Mouse (Mus musculus) v-Abl transformed pro-B cells (cell line): ENCODE measurements around the gene Zfp697.
"Not testable (repeated sequence)": the region's sequence is repeated elsewhere in the genome, so short reads cannot be mapped to it uniquely, and the experiment has no call there.

Source experiments
- in situ Hi-C, 2 experiments: fragments of 400-800 bp; cut with MboI; formaldehyde crosslinking; loops; one replicate each; pipeline ENCODE4 v1.15.1; 2025; ENCODE audit not compliant: unreplicated experiment in 2 of 2

Gene Zfp697

DNA sequence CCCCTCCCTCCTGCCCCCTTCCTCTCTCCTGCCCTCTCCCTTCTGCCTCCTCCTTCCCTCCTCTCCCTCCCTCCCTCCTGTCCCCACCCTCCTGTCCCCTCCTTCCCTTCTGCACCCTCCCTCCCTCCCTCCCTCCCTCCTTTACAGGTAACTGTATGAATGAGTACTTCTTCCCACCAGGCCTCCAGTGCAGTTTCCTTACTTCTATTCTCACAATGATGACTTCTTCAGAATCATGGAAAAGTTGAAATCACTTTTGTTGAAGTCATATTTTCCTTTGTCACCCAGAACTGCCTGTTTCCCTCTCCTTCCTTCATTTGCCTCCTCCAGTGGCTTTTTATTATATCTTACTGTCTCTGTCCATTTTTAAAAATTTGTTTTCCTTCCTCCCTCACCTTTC is 231.7 kb downstream of the Zfp697 start:
- in situ Hi-C loops = no loop called here

DNA sequence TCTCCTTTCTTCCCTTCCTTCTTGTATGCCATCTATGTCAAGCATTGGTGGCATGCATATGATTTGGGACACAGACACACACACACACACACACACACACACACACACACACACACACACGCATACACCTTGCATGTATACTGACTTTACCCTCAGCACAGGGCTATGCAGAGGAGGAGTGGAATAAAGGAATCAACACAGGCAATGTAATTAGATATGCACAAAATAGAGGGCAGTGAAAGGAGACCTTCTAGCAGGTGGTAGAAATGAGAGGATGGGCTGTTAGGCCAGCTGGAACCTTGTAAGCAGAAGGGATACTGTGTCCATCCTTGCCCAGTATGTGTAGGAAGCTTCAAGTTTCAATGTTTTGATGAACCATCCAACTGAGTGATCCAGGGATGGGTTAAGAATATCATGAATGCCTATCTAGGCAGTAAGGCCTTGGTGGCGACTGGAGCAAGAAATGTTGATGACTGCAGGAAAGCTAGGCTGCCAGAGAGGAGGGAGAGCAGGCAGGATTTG is 232.2 kb downstream of the Zfp697 start:
- in situ Hi-C loops = not testable (repeated sequence)

GRCm38 (mm10) chr3:98616244-98616643 is 234.0 kb downstream of the Zfp697 start:
- in situ Hi-C loops = not testable (repeated sequence)

DNA sequence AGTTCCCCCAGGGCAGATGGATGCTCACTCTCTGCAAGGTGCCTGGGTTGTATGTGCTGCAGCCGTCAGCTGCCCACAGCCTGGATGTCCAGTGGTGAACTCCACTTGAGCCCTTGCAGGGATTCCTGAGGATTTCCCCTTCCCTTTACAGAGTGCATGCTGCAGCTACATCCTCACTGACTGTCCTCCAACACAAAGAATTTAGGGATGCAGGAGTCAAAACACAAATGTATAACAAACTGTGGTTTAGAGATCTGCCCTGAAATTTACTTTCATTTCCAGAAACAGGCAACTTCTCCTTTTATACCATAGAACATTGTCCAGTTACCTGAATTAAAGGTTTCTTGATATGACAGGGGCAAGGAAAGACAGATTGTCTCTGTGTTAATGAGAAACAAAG is 234.5 kb downstream of the Zfp697 start:
- in situ Hi-C loops = not testable (repeated sequence)

DNA sequence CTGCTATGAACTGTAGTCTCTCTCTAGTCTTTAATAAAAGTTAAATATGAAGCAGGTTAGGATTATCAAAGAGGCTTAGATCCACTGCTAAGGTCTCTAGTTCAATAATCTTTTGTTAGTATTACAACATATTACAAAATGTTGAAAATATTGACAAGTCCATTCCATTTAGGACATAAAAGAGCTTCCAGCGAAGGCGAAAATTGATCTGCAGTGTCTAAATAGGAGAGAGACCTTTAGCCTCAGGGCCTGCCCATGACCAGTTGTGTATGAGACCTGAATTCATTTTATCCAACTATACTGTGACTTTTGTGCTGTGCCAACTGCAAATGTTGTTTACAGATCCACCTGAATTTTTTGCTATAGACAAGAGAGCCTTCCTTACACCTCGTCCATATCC is 247.4 kb downstream of the Zfp697 start:
- in situ Hi-C loops = no loop called here

GRCm38 (mm10) chr3:98630152-98630551 is 247.9 kb downstream of the Zfp697 start, which contains the start of gene Hsd3b5:
Gene Hsd3b5 (minus strand): TSS chr3:98630252.
- in situ Hi-C loops = no loop called here

DNA sequence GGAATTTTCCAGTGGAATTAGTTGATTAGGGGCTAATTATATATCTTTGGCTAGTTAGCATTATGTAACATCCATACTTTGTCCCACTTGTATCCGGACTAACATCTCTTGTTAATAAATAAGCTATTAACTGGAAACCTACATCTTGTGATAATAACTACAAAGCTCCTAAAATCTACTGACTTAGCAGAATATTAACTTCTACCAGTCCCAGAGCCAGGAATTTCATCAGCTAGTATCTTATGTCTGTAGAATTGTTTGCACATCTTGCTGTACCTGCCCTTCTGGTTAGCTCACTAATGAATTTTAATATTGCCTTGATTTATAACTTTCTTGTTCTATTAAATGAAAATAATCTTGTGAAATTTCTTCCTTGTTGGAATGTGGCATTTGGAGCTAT is 252.9 kb downstream of the Zfp697 start:
- in situ Hi-C loops = no loop called here

DNA sequence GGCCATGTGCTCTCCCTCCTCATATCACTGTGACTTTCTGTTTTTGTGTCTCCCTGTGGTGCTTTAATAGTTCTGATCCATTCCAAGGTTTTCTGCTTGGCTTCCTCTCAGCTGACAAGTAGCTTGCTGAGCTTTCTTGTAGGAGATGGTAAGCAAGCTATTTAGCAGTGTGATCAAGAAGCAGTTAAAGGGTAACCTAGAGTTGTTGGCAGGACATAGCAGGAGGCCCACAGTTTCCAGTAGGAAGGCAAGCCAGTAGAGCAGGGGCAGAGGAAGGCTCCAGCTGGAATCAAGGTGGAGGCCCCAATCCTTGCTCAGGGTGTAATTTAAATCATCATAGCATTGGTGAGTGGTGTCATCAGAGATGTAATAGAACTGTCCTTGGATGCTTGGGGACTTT is 298.5 kb downstream of the Zfp697 start:
- in situ Hi-C loops = no loop called here

- in situ Hi-C loops = no loop called here
These were observed 300.1 kb downstream of the Zfp697 start for GRCm38 (mm10) chr3:98682401-98682800.

DNA sequence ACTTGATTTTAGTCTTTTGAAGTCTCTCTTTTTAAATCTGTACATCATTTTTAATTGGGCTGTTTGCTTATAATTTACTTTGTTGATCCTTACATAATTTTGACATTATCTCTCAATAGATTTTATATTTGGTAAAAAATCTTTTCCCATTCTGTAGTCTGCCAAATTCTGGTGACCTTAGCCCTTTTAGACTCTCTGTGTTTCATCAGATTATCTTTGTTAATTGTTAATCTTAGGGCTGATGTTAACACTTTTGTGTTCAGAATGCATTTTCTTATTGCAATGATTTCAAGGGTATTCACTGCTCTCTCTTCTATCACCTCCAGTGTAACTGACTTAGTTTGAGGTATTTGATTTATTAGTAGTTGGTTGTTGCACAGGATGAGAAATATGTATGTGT is 338.5 kb downstream of the Zfp697 start:
- in situ Hi-C loops = no loop called here

DNA sequence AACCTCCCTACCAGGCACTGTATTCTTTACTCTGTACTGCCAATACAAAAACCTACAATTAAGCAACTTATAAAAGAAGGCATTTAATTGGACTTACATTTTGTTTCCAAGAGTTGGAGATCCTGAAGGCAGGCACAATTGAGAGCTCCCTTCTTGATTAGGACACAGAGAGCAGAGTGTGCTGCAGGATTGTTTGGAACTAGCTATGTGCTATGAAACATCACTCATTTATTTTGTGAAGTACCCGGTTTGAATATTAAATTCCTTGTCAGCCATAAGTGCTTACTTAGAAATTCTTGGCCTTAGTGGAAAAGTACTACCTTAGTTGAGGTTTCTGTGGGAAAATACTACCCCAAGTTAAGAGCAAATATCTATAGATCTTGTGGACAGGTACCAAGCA is 342.1 kb downstream of the Zfp697 start, which contains the start of gene Hsd3b2:
Gene Hsd3b2, minus strand, starts transcription at position 168 of the 400 bp plus-strand sequence.
- in situ Hi-C loops = no loop called here

- in situ Hi-C loops = no loop called here
These were observed 344.0 kb downstream of the Zfp697 start for GRCm38 (mm10) chr3:98726281-98726680.

DNA sequence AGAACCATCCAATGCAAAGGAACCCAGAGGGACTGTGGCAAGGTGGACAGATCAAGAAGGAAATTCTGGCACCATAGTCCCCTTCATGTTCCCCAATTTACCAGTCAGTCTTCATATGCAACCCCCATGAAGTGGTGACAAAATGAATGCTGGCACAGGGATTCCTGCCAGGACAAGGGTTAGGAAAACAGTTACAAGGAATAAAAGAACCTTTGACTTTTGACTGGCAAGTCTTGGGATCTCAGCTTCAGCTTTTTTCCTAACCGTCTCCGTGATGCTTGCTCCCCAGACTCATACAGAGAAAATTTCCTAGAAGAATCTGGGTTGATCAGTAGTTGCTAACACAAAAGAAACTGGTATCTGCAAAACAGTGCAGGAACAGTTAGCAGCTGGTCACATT is 351.5 kb downstream of the Zfp697 start:
- in situ Hi-C loops = no loop called here

GRCm38 (mm10) chr3:98734340-98734739 is 352.1 kb downstream of the Zfp697 start:
- in situ Hi-C loops = no loop called here

DNA sequence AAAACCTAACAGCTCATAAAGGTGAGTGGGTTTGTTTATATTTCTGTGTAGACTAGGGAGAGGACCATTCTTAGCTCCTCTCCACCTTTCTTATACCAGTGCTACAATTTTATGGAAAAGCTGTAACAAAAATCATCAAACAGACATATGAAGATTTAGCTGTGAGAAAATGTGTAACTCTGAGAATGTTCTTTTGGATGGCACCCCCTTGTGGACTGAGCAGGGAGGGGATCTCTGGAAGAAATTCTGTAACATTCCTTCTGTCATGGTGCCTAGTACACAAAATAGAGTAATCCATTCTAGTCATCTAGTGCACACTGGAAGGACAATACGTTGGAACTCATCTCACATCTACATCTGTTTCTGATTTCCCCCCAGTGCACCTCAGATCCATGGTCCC is 358.8 kb downstream of the Zfp697 start:
- in situ Hi-C loops = not testable (repeated sequence)

DNA sequence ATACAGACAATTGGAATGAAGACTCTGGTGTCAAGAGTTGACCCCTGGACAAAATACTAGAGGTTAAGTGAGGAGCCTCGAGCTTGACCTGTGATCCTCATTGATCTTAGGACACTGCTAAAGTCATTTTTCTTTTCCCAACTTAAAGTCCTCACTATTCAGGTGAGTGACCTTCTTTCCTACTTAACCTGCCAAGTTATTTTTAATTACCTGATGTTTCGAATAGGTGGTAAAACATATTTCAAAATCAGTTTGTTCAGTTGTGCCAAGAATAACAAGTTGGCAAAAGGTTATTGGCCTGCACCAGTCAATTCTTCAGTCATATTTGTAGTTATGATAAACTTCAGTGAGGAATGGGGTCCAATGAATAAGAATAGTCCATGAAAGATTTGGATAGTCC is 369.9 kb downstream of the Zfp697 start:
- in situ Hi-C loops = no loop called here

GRCm38 (mm10) chr3:98756836-98757235 is 374.6 kb downstream of the Zfp697 start:
- in situ Hi-C loops = no loop called here

GRCm38 (mm10) chr3:98764155-98764554 is 381.9 kb downstream of the Zfp697 start:
- in situ Hi-C loops = no loop called here

GRCm38 (mm10) chr3:98780921-98781320 is 398.7 kb downstream of the Zfp697 start:
- in situ Hi-C loops = no loop called here

DNA sequence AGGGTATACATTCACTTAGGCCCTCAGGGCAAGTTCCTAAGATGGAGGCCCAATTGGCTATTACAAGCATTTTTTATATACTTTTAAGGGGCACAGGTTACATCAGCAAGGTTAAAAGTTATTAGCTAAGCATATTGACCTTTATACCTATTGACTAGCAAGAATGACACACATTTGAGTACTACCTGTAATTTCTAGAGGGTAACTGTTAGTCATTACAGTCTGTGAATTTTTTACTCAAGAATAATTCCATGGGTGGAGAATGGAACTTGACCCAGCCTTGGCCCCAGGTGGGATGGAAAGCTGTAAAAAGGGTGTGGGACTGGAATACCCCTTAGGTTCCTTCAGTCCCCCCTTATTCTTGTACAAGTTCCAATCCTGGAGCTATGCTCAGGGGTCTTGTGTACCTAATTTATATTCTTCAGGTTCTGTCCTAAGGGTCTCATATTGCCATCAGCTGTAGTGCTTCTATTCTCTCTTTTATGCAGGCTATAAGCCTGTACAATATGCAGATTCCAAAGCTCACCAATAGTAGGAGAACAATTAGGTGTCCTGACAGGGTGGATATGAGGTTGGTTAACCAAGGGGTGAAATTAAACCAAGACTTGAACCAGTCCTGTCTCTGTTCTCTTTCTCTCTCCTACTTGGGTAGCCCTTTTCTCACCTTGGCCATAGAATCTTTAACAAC is 400.1 kb downstream of the Zfp697 start:
- in situ Hi-C loops = no loop called here

DNA sequence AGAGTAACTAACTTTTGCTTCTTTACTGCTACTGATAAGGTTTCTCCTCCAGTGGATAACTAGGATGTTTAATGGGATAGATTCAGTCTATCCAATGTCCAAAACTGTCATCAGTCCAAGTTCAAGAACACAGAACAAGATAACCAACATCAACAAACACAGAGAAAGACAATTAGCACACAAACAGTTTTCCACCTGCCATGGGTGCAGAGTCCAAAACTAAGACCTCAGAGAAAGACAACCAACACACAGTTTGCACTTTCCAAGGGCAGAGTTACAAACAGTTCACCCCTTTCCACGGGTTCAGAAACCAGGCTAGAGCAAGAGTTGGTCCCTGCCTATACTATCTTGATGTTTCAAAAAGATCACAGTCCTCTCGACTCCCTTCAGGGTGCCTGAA is 404.3 kb downstream of the Zfp697 start:
- in situ Hi-C loops = no loop called here
